Mouse (Mus musculus): ENCODE measurements around the gene Nkd1.

GRCm38 (mm10) chr8:88520381-88520780, 773 bp upstream of the Nkd1 start:
- TF ChIP-seq CTCF (IDR thresholded peaks at IDR 0.05; ENCODE audit: low read depth) (no peak), EP300 (optimal IDR thresholded peaks at IDR 0.05) (no peak)
